Mouse (Mus musculus) embryonic fibroblast, embryonic 13.5 days (primary cell): Measurements from ENCODE around the gene Pigh.

ENCODE experiments used
- CTCF ChIP-seq: IDR thresholded peaks from 2 replicates; pipeline ENCODE4 v1.5.1; 2011; ENCODE audit warnings: mild to moderate bottlenecking, control low read depth, low read length, moderate library complexity, borderline replicate concordance; ENCODE audit not compliant: insufficient read depth
- POLR2A ChIP-seq: IDR thresholded peaks from 2 replicates; pipeline ENCODE4 v1.6.1; 2011; ENCODE audit warnings: low read depth, mild to moderate bottlenecking, control low read depth, low read length, moderate library complexity

DNA sequence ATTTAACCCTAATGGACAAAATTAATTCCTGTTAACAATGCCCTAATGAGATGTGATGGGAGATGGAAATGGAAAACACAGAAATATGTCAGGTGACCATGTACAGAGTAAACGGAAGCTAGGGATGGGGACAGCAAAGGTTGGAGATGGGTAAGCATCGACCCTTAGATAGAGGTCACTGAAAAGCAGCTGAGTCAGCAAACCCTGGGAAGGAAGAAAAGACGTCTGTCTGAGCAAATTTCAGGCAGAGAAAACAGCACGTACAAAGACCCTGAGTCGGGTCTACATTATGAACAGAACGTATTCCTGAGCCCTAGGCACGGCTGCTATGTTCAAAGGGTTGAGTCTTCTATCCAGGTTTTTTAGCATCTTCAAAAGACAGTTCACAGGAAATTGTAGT is 47.5 kb upstream of the Pigh start:
- TF ChIP-seq POLR2A (no peak), CTCF (no peak)
